Mouse (Mus musculus) myocyte (in vitro differentiated cells): ENCODE measurements around the gene 4933430I17Rik. TPM values are rescaled to one million over a fixed set of nuclear protein-coding genes. Genes with fewer than 3 reads are reported as not detected.

Source experiments
- H3K27me3 ChIP-seq: one replicate; pipeline ENCODE4 v1.6.1; 2011; ENCODE audit not compliant: control insufficient read depth, insufficient read depth, insufficient read length
- H3K36me3 ChIP-seq: one replicate; pipeline ENCODE4 v1.6.1; 2011; ENCODE audit not compliant: control insufficient read depth, insufficient read depth
- H3K4me2 ChIP-seq: one replicate; pipeline ENCODE4 v1.6.1; 2011; ENCODE audit warnings: low read depth, control low read depth
- H3K4me3 ChIP-seq: one replicate; pipeline ENCODE4 v1.5.1; 2011; ENCODE audit warnings: mild to moderate bottlenecking, control low read depth, moderate library complexity
- H3K79me2 ChIP-seq: one replicate; pipeline ENCODE4 v1.6.1; 2011; ENCODE audit not compliant: control insufficient read depth, insufficient read depth
- H3ac ChIP-seq: one replicate; pipeline ENCODE4 v1.6.1; 2011; ENCODE audit not compliant: control insufficient read depth, insufficient read length
- CEBPB ChIP-seq: IDR thresholded peaks from 2 replicates; pipeline ENCODE4 v1.6.1; 2011; ENCODE audit warnings: mild to moderate bottlenecking, moderate library complexity; ENCODE audit not compliant: poor library complexity, insufficient read depth, severe bottlenecking
- E2F4 ChIP-seq: IDR thresholded peaks from one replicate; pipeline ENCODE4 v1.6.1; 2011; ENCODE audit warnings: mild to moderate bottlenecking, control low read depth, moderate library complexity; ENCODE audit not compliant: insufficient read depth
- MAX ChIP-seq: IDR thresholded peaks from one replicate; pipeline ENCODE4 v1.6.1; 2011; ENCODE audit warnings: low read depth, mild to moderate bottlenecking, control low read depth
- MYOD1 ChIP-seq, 3 experiments: IDR thresholded peaks; one replicate each; pipeline ENCODE4 v1.6.1; 2011; ENCODE audit warnings: control low read depth in 2 of 3, low read depth in 2 of 3, mild to moderate bottlenecking in 2 of 3, moderate library complexity in 1 of 3; ENCODE audit not compliant: insufficient read length in 2 of 3, control insufficient read depth in 1 of 3
- MYOG ChIP-seq, 3 experiments: IDR thresholded peaks; one replicate each; pipeline ENCODE4 v1.6.1; 2011; ENCODE audit warnings: control low read depth in 2 of 3, low read depth in 2 of 3, mild to moderate bottlenecking in 2 of 3; ENCODE audit not compliant: insufficient read length in 2 of 3, control insufficient read depth in 1 of 3, insufficient read depth in 1 of 3
- POLR2A ChIP-seq: IDR thresholded peaks from one replicate; pipeline ENCODE4 v1.6.1; 2011; ENCODE audit warnings: low read depth, mild to moderate bottlenecking, control low read depth, moderate library complexity; ENCODE audit not compliant: insufficient read length
- POLR2AphosphoS2 ChIP-seq: IDR thresholded peaks from one replicate; pipeline ENCODE4 v1.6.1; 2011; ENCODE audit warnings: low read depth, control low read depth; ENCODE audit not compliant: insufficient read length
- REST ChIP-seq: IDR thresholded peaks from one replicate; pipeline ENCODE4 v1.6.1; 2011; ENCODE audit warnings: mild to moderate bottlenecking, control low read depth, moderate library complexity; ENCODE audit not compliant: insufficient read depth, insufficient read length
- SRF ChIP-seq: IDR thresholded peaks from one replicate; pipeline ENCODE4 v1.6.1; 2011; ENCODE audit warnings: low read depth; ENCODE audit not compliant: control insufficient read depth, insufficient read length
- TCF12 ChIP-seq: IDR thresholded peaks from one replicate; pipeline ENCODE4 v1.6.1; 2011; ENCODE audit warnings: mild to moderate bottlenecking, control low read depth; ENCODE audit not compliant: poor library complexity, insufficient read depth, severe bottlenecking
- TCF3 ChIP-seq: IDR thresholded peaks from one replicate; pipeline ENCODE4 v1.6.1; 2011; ENCODE audit warnings: low read depth, control low read depth; ENCODE audit not compliant: insufficient read length
- USF1 ChIP-seq: IDR thresholded peaks from one replicate; pipeline ENCODE4 v1.6.1; 2011; ENCODE audit warnings: low read depth, mild to moderate bottlenecking, control low read depth, moderate library complexity
- polyA plus RNA-seq: library from polyadenylated mRNA; unstranded; fragments of >200 nt; fragmentation: generic; extraction: Trizol; gene quantifications from one replicate; pipeline ENCODE4 v1.2.1, GENCODE M21; 2012; ENCODE audit warnings: missing spikeins

The 4933430I17Rik gene
- polyA plus RNA-seq, 1 experiment: 0.08 TPM

DNA sequence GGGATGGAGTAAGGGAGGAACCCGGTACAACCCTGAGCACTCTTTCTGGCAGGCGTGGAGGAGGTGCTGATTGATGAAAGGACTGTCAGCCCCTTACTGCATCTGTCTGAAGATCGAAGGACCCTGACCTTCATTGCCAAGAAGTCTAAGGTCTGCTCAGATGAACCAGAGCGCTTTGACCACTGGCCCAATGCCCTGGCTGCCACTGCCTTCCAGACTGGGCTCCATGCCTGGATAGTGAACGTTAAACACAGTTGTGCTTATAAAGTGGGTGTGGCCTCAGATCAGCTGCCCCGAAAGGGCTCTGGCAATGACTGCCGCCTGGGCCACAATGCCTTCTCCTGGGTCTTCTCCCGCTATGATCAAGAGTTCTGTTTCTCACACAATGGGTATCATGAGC, 29.2 kb upstream of the 4933430I17Rik start:
- Histone ChIP-seq H3K79me2 (no peaks in the 10 kb centered on the region), H3K27me3 (no peaks in the 10 kb centered on the region), H3K4me3 (no peak overlapping the region), H3K36me3 (no peaks in the 10 kb centered on the region), H3ac (no peak overlapping the region), H3K4me2 (peak overlapping the region; percentile 34)
- TF ChIP-seq MYOG (IDR thresholded peaks at IDR 0.05; ENCODE audit: control insufficient read depth in 1 of 3, insufficient read depth in 1 of 3, insufficient read length in 2 of 3, low read depth in 2 of 3): peak in 1 of 3 experiments; percentile 34
- TF ChIP-seq TCF3: no peak

DNA sequence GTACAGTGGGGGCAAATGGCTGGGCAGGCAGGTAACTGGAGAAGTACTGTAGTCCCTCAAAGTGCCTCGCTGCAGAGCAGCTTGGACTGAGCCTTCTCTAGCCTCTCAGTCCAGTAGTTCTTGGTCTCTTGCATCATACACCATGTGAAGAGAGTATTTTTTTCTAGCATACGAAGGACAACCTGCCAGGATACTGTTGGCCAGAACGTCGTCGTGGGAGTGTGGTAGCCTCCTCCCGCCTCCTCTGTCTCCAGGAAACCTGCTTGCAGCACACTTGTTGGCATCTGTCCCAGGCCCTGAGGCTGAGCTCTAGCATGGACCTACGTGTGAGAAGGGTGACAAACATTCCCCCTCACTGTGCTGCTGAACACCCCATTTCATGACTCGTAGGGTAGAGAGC, 28.4 kb upstream of the 4933430I17Rik start:
- H3K79me2 ChIP-seq: no peaks in the 10 kb centered on the region
- TF ChIP-seq TCF12 (no peak), CEBPB (peak; percentile 73; the same call in 1 of the 2 replicates), MAX (peak; percentile 61)

GRCm38 (mm10) chr4:62500799-62501198, 24.4 kb upstream of the 4933430I17Rik start:
- Histone ChIP-seq H3ac (no peak overlapping the region), H3K27me3 (no peaks in the 10 kb centered on the region), H3K4me3 (peak overlapping the region; percentile 43), H3K79me2 (no peaks in the 10 kb centered on the region), H3K36me3 (no peaks in the 10 kb centered on the region), H3K4me2 (peak overlapping the region; percentile 74)
- no peak for TF ChIP-seq MAX
- no peak for TF ChIP-seq TCF3
- TF ChIP-seq USF1: no peak
- TF ChIP-seq TCF12: no peak
- no peak for TF ChIP-seq CEBPB
- TF ChIP-seq E2F4: no peak
- no peak for TF ChIP-seq POLR2A

More for the DNA sequence above, 28.4 kb upstream of the 4933430I17Rik start:
- Histone ChIP-seq H3K4me3 (no peak overlapping the region), H3K4me2 (peak overlapping the region; percentile 34), H3K36me3 (no peaks in the 10 kb centered on the region), H3ac (no peak overlapping the region), H3K27me3 (no peaks in the 10 kb centered on the region)

DNA sequence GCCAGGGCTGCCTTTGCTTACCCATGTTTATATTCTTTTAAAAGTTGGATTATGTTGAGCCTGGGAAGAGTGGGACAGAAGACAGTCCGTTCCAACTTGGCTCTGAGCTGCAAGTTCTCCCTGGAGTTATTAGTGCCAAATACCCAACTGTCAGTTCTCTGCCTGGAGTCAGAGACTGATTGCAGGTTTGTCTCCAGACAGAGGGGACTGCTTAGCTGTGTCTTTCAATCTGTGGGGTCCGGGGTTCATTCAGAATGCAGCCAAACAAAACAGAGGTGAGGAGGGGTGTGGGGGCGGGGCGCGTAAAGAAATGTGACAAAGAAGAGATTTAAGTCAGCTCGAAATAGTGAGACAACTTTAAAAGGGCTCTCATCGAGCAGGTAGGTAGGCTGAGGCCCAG, 23.6 kb upstream of the 4933430I17Rik start:
- TF ChIP-seq POLR2AphosphoS2: no peak
- H3K79me2 ChIP-seq: no peaks in the 10 kb centered on the region
- H3K27me3 ChIP-seq: no peaks in the 10 kb centered on the region
- peak overlapping the region; percentile 43 for H3K4me3 ChIP-seq
- H3K36me3 ChIP-seq: no peaks in the 10 kb centered on the region
- H3K4me2 ChIP-seq: peak overlapping the region; percentile 74
- H3ac ChIP-seq: peak overlapping the region; percentile 17

GRCm38 (mm10) chr4:62501964-62502732, 23.0 kb upstream of the 4933430I17Rik start:
- Histone ChIP-seq H3ac (peak overlapping the region; percentile 17), H3K4me3 (peak overlapping the region; percentile 43)
- TF ChIP-seq MYOD1 (IDR thresholded peaks at IDR 0.05; ENCODE audit: control insufficient read depth in 1 of 3, insufficient read length in 2 of 3, low read depth in 2 of 3) (no peak), CEBPB (no peak), TCF12 (no peak), USF1 (peak; percentile 13), POLR2AphosphoS2 (no peak), REST (no peak), MAX (peak; percentile 61), MYOG (IDR thresholded peaks at IDR 0.05; ENCODE audit: control insufficient read depth in 1 of 3, insufficient read depth in 1 of 3, insufficient read length in 2 of 3, low read depth in 2 of 3) (no peak), SRF (no peak), TCF3 (no peak), POLR2A (no peak), E2F4 (peak; percentile 53)

More at GRCm38 (mm10) chr4:62501964-62502732, 23.0 kb upstream of the 4933430I17Rik start:
- Histone ChIP-seq H3K36me3 (no peaks in the 10 kb centered on the region), H3K4me2 (peak overlapping the region; percentile 74), H3K27me3 (no peaks in the 10 kb centered on the region), H3K79me2 (no peaks in the 10 kb centered on the region)
